Mouse (Mus musculus): ENCODE results near the gene Camk1.

GRCm38 (mm10) chr6:113368577-113368976 is 24.8 kb upstream of the Camk1 start:
- TF ChIP-seq CTCF (IDR thresholded peaks at IDR 0.05): no peak
- no peak for TF ChIP-seq EP300 (IDR thresholded peaks at IDR 0.05)
